Mouse (Mus musculus): ENCODE data around the gene Birc5.

GRCm38 (mm10) chr11:117874419-117874818, 25.4 kb downstream of the Birc5 start:
- TF ChIP-seq POLR2A (IDR thresholded peaks at IDR 0.05; ENCODE audit: borderline replicate concordance, low read depth, low read length) (no peak), CTCF (IDR thresholded peaks at IDR 0.05; ENCODE audit: low read depth, low read length) (peak; percentile 25; the same call in 1 of the 2 replicates)
